Mouse (Mus musculus) testis, postnatal 10 days (tissue): ENCODE data around the gene Ifih1.

Experiments used
- DNase-seq: peaks from one replicate; pipeline ENCODE4 v3.0.0; 2021; ENCODE audit warnings: low spot score

The Ifih1 gene

DNA sequence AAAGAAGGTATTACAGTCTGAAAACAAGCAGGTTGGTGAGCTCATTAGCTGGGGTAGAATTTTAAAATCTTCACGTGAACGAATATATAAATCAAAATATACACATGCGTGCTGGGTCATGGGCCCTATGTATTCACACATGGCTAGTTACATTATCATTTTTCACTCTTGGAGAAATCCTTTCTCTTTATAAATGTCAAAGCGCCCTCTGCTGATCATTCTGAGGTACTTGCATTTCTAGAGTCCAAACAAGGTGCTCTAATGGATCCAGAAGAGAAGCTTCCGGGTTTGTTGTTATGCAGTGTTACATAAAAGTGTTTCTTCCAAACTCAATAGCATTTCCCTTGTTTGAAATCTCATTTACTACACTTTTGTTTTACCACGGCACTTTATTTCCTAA, 15.6 kb downstream of the Ifih1 start:
- DNase-seq, result no peak

DNA sequence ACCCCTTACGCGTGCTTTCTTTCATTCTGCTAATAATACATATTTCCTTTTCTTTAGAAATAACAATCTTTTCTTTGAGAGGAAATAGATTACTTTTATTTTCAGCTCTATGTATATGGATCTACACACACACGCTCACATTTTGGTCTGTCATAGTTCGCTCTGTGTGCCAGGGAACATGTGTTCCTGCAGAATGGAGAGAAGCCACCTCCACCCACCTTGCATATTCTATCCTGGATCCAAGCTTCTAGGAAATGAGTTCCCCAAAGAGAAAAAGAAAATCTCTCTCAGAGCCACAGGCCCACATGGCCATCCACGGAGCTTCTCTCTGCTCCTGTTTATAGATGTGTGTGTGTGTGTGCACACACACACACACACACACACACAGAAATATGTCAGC, 17.7 kb downstream of the Ifih1 start:
- DNase-seq, result no peak

DNA sequence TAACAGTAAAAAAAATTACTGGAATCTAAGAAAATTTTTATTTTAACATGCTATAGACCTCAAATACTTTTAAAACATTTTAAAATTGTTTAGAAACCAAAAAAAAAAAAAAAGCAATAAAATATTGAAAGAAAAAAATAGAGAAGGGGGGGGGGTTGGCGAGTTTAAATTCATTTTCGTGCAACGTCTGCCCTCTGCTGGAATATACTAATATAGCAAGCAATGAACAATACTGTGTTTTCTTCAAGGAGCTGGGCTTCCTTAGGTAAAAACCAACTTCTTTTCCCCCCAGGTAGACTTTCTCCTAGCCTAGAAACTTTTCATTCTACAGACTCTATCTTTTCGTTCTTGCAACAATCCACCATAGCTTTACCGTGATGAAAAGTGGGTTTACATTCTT, 18.3 kb downstream of the Ifih1 start:
- no peak for DNase-seq

DNA sequence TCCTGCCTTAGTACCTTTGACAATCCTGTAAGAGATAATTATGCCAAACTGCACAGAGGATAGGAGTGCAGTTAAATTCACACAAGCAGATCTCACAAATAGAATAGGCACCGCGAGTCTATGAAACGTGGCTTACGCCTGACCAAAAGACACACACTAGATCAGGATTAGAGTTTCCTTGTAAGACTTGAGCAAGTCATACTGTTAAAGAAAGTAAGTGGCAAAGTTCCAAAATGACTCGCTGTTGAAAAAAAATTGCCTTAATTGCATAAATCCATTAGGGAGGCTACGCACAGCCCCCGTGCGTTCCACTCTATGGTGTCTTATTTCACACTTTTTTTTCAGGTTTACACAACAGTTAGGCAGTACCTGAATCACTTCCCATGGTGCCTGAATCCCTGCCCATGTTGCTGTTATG, 23.0 kb downstream of the Ifih1 start:
- no peak for DNase-seq

DNA sequence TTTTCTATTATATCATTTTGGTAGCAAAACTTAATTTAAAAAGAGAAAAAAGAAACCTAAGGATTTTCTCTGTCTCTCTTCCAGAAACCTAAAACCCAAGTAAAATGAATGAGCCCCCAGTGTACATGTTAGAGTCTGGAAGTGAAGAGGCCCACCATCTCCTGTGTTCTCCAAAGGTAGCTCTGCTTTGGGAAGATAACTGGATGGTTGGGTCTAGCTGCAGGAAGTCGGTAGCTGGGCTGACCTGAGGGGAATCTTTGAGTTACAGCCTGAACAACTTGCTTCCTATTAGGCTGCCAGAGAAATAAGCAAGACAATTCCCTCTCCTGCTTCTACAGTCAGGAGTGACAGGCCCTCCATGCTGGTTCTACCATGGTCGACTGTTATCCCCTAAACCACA, 26.4 kb downstream of the Ifih1 start:
- no peak for DNase-seq

DNA sequence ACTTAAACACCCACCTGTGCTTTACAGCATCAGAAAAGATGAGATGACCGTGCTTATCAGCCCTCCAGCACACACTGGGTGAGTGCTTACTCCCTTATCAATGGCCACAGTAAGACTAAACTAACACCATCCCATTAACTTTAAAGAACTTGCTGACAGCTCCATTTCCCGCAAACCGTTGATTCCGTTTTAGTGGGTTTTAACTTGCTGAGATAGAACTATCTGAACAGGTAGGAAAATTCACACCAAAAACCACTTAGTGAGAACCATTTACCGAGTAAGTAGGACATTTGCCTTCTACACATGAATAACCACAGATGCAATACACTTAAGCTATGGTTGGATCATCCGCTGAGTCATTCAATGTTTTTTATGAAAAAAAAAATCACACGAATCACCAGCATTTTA, 27.1 kb downstream of the Ifih1 start:
- DNase-seq, result no peak

DNA sequence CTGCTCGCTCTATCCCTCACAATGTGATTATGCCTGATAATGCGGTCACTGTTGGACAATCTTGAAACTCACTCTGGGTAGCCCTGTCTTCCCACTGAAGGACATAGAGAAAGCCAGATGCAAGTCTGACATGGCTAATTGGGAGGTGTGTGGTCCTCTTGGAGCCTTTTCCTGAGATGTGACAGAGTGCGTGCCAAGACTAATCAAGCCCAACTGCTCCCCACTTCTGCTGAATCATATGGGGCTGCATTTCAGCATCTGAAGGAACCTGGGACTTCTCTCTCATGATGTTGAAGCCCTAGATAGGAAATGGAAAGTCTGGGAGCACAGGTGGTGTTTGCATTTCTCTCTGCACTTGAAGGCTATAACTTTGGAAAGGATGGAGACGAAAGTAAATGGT, 32.9 kb downstream of the Ifih1 start:
- no peak for DNase-seq

DNA sequence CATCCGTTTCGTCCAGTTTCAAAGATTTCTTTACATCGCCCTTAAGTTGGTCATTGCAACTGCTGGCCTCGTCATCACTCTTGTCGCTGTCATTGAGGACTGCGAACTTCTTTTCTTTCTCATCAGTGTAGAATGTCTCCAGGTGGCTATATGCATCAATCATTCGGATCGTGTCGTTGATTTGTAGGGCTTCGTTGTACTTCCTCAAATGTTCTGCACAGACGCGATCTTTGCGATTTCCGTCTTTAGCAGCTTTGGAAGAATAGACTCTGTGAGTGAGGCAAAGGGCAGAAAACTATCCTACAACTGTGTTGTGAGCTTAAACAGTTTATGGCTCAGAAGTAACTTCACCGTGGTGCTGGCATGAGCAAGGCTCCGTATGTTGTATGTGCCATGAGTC, 39.9 kb downstream of the Ifih1 start:
- DNase-seq, result no peak

DNA sequence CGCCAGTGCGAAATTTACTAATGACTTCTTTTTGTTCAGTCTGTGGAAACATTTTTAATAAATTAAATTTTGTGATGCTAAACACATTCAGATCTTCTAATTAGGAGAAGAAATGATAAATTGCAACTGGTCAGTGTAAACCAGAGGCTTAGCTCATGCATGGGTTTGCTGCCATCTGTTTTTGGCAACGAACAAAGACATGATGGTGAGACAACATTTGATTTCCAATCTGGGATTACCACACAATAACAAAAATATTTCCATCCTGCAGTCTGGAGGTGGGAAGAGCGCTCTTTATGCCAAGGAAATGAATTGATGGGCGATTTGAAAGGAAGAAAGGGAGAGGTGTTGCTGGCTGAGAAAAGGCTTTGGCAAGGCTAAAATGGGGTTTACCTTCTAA, 42.5 kb downstream of the Ifih1 start:
- no peak for DNase-seq

DNA sequence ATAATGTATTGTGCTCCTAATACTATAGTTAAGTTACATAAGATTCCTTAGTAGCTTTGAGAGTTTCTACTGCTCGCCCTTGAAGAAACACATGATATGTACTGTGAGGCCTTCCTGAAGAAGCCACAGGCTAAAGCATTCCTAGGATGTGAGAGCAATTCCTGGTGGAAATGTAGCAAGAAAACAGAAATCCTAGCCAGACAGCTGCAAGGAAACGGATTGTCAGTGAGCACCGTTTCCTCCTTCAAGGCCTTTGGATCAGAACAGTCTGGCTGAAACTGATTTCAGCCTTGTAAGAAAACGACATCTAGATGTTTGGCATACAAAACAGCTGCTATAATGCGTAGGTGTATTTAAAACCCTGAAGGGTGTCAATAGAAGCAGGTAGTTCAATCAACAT, 49.5 kb downstream of the Ifih1 start:
- no peak for DNase-seq

DNA sequence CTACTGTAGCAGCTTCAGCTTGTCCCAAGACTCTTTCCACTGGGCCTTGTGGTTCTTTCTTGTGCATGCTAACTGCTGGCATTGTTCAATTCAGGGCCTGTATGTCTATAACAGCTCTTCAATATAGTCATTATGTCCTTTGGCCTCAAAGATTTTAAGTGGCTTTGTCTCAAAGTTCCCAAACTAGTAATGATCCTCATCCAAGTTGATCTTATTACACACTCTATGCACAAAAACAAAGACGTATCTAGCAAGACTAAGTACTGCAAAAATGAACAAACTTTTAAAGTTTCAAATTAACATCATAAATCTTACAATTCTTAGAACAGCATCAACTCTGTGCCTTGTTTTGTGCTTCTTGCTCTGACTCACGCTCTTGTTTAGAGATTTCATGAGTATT, 51.6 kb downstream of the Ifih1 start:
- DNase-seq, result no peak

DNA sequence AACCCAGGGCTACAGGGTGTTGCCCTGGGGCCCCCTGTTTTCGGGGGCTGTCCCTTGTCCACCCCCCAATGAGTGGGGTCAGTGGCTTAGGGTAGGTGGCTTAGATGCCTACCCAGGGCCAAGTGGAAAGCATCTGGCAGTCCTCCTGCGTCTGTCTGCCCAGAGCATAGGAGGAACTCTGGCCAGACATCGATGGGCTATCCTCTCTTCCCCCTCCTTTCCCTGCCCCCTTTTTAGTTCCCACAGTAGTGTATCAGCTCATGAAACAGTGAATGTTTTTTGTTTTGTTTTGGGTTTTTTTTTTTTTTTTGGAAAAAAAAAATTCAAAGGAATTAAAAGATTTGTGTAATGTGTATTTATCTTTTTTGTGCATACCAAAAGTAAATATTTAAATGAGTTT, 54.5 kb downstream of the Ifih1 start:
- DNase-seq, result no peak

DNA sequence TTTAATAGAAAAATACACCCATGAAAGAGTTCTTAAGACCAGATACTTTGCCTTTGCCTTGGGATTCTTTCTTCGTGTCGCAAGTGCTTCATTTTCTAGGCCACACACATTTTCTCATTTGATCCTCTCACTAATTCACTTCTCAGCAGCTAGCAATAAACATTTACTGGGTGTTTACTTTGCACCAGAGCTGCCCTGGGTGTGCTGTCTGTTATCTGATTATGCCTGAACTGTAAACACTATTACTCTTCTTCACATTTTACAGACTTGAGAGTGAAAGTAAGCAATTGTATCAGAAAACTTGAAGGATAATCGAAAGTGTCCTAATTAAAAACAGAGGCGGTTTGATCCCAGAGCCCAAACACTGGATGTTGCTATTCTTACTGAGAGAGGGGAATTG, 56.7 kb downstream of the Ifih1 start:
- no peak for DNase-seq

DNA sequence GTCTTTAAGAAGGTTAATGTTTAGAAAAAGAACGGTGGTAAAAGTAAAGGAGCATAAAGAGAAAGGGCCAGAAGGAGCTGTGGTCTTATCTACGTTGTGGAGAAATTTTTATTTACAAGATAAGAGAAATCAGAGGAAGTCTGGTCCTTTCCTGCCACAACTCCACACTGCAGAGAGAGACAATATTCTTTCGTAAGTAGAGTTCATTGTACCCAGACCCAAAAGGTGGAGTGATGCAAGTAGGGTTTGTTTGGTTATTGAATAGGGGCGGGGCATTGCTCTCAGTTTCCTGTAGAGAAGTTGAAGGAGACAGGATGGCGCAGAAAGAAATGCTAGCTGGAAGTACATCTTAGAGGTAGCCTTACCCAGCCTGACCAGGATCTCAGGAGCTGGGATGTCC, 60.3 kb downstream of the Ifih1 start:
- DNase-seq, result no peak

DNA sequence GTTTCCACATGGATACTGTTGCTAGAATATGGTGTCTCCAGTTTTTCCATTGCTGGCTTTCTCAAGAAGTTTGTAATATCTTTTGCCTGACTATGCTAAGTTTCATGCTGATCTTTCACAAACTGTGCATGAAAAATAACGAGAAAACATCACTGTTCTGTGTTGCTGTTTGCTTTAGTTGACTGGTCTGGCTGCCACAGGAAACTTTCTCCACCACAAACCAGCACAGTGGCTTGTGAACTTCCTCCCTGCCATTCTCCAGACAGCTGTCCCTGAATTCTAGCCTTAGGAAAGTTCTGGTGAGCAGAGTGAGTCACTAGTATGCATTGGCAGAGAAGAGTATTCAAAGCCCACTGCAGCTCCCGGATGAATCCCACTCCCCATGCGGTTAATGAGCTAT, 71.1 kb downstream of the Ifih1 start:
- DNase-seq, result no peak

DNA sequence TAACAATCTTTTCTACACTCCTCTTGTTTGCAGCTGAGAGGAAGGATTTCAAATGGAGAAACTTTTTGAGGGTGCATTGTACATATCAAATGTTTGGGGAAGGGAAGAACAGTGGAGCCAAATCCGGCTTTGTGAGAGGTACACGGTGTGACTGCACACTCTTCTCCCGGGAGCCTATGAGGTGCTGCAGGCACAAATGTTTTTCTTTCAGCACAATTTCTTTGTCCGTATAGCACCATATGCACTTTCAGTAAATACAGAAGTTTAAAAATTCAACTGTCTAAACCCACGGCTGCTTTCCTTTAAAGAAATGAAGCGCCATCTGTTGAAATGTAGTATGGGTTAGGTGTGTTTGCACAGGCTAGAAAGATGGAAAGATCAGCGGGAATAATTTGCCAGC, 71.8 kb downstream of the Ifih1 start:
- DNase-seq, result no peak

DNA sequence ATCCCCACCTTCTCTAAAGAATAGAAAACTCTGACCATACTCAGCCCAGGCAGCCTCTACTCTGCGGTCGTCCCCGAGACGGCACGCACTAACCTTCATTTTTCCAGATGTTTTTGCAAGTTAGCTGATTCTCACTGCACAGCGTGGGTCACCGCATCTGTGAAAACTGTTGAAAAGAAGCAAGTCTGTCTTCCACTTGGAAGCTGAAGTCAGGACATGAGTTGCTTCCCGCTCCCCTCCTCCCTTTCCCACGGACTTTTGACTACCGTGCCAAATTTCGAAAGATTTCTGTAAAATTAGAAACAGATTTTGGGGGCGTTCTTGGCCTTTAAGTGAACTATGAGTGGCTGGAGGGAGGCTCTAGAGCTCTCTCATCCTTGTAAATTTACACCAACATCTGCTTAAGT, 72.3 kb downstream of the Ifih1 start, which contains the start of gene Fap:
TSS of gene Fap (minus strand) at position 323 of the 407 bp plus-strand sequence.
- DNase-seq, result no peak

DNA sequence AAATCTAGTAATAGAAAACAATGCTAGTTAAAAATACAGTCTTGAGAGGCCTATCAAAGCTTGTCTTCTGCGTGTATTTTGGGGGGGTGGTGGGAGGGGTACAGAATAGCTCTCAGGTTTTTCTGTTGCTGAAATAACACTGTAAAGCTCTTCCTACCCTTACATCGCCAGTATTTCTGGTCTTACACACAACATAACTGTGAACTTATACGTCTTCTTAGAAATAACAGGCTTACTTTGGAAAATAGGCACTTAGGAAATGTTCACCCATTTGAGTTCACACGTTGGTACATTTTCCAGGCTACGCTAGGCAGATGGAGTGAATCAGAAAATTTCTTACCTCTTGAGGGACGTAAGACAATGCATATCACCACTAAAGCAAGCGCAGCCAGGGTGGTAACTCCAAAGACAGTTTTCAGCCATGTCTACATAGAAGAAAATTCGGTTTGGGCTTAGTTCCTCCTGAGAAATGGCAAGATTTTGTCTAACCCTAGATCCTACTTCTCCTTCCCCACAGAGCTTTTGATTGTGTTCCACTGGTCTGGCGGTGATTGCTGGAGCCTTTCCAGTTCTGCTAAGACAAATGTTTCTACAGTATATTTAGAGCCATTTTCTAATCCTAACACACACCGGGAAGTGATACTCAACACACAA, 72.8 kb downstream of the Ifih1 start:
- DNase-seq, result no peak

DNA sequence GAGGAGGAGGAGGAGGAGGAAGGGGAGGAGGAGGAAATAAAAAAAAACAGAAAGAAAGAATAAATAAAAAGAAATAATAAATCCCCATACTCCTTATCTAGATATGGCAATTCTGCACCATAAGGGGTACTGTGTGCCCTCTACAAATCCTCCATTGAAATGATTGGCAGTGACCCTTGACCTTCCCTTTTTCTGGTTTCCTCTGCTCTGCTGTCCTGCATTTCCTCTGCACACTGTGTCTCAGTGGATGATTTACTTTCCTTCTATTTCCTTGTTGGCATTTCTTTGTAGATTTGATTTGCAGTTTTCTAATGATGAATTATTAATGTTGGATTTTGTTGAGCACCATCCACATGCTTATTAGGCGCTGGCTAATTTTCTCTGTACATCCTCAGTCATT, 81.4 kb downstream of the Ifih1 start:
- DNase-seq, result no peak

DNA sequence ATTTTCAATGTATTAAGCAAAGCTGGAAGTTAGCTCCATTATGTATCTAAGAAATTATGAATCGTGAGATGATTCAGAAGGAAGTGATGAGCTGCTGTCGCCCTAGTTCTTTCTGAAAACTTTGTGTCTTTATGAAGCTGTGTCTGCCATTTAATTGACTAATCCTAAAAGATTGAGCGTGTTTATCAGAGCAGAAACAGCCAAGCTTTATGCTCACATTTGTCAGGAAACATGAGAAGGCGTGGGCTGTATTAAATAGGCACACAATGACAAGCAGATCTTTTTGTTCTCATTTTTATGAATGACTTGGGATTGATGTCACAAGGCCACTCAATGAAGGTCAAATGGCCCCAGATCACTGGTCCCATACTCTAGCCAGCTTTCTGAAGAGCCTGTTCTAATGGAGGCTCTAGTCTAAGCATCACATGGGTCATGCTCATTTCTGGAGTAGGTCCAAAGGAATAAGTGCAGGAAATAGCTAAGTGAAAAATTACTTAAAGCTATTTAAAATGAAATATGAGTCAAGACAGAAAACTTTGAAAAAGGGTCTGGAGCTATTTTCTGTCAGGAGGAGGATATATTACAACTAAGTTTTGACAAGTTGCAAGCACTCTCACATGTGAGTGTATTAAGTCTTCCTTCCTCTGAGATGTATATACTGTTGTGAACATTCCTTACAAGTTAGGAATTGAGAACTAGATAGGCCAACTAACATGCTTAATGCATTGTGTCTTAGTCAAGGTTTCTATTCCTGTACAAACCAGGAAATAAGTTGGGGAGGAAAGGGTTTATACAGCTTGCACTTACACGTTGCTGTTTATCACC, 83.2 kb downstream of the Ifih1 start:
- no peak for DNase-seq

DNA sequence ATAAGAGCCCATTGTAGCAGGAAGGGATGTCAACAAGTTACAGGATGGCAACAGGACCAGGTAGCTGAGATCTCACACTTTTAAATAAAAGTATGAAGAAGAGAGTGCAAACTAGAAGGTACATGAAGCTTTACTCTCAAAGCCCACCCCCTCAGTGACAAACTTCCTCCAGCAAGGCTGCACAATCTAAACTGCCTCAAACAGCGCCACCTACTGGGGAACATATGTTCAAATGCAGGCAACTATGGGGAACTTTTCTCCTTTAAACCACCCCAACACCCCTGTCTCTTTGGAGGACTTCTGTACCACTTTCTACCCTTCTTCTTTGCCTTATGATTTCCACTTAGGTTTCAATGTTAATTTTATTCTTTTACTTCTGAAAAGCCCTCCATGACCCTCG, 88.6 kb downstream of the Ifih1 start:
- no peak for DNase-seq

DNA sequence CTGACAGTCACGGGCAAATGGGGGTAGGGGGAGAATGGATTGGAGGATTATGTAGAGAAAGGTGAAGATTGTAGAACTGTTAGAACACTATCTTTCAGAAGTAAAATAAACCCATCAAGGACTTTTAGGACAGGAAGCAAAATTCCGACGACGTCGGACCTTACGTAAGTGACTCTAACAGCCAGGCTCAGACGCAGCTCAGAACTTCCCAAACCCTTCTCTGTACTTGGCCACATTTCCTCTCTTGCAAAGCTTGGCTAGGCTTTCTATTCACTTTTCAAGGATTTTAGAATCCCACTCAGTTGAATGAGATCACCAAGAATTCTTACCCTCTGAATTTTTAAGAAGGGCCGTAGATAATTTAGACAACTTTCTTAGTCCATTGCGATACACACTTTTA, 89.7 kb downstream of the Ifih1 start:
- DNase-seq, result no peak

DNA sequence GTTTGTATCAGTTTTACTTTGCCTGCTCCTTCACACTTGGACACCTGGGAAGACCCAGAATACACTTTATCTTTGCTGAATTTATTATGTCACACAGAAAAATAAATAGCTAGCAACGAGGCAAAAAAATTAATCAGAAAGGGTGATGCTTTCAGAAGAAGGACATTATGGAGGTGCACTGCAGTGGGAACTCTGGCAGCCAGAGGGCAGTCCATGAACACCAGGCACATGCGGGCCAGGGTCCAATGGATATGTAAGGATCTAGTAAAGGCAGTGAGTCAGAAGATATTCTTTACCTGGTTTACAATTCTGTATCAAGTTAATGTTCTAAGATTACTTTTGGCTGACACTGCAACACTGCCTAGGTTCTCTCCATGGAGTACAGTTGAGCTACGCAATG, 96.4 kb downstream of the Ifih1 start:
- DNase-seq, result no peak

DNA sequence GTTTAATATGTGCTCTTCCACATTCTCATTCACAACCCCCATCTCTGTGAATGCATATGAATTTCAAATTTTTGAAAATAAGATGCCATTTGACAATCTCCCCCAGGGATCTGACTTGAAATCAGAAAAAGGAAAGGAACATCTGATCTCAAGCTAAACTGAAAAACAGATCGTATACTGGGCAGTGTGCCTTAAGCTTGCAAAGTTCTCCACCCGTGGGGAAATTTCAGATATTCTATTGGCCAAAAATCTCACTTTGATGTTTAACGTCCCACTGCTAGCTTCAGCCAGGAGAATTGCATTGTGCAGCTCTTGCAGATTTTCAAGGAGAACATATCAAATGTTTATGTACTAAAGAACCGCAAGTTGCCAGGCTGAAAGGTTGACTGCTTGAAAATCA, 96.9 kb downstream of the Ifih1 start:
- no peak for DNase-seq
